Mouse (Mus musculus) E14TG2a.4 (cell line): Measurements from ENCODE around the gene Arvcf.

Experiments
- H3K27me3 ChIP-seq: 2 replicates; pipeline ENCODE4 v1.6.1; 2014; ENCODE audit warnings: low read length, control low read depth; ENCODE audit not compliant: insufficient read depth
- H3K36me3 ChIP-seq: 2 replicates; pipeline ENCODE4 v1.6.1; 2014; ENCODE audit warnings: low read length, control low read depth; ENCODE audit not compliant: insufficient read depth
- H3K4me1 ChIP-seq: replicated peaks from 2 replicates; pipeline ENCODE4 v1.6.1; 2014; ENCODE audit warnings: low read depth, low read length, control low read depth
- H3K4me3 ChIP-seq: replicated peaks from 2 replicates; pipeline ENCODE4 v1.5.1; 2014; ENCODE audit warnings: mild to moderate bottlenecking, low read length
- H3K9me3 ChIP-seq: 2 replicates; pipeline ENCODE4 v1.6.1; 2014; ENCODE audit warnings: low read length, control low read depth
- CTCF ChIP-seq: conservative IDR thresholded peaks from 2 replicates; pipeline ENCODE4 v1.5.1; 2014; ENCODE audit warnings: low read length
- NANOG ChIP-seq: IDR thresholded peaks from 2 replicates; pipeline ENCODE4 v1.6.1; 2014; ENCODE audit warnings: borderline replicate concordance, low read length, mixed read lengths
- POU5F1 ChIP-seq: IDR thresholded peaks from 2 replicates; pipeline ENCODE4 v1.6.1; 2014; ENCODE audit warnings: low read length, borderline replicate concordance

Gene Arvcf

DNA sequence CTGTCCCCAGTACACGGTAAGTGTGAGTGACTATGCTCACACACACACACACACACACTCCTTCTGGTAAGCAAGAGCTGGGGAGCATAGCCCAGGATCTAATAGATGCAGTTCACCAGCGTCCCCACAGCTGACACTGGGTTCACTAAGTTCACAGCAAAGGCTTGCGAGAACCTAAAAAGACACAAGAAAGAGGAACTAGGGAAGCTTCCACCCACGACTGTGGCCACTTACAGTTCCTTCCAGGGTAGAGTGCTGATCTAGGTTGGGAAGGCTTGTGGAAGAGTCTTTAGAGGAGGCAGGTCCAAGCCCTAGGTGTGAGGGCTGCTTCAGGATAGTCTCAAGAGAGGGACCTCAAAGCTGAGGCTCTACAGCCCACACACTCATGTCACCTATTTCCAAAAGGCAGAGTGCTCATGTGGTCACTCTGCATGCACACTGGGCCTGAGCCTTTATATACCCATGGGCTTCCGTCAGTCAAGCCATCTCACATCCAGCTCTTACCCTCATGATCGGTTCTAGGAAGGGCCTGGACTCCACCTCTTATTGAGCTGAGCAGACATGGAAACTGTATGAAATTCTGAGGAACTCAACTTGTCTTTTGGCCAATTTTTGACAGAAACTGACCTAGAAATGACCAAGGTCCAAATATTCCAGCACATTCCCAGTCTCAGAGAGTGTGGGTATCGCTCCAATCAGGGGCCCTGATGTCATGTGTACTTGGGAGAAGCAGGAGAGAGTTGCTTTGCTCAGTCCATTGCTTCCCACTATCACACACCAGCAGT lies 65.2 kb downstream of the Arvcf start:
- Histone ChIP-seq H3K36me3 (peaks cover 21% of the 10 kb centered on the region), H3K9me3 (no peaks in the 10 kb centered on the region), H3K4me3 (no peak overlapping the region), H3K27me3 (no peaks in the 10 kb centered on the region), H3K4me1 (peaks cover 23% of the 10 kb centered on the region)
- TF ChIP-seq POU5F1 (no peak), NANOG (no peak), CTCF (no peak)

DNA sequence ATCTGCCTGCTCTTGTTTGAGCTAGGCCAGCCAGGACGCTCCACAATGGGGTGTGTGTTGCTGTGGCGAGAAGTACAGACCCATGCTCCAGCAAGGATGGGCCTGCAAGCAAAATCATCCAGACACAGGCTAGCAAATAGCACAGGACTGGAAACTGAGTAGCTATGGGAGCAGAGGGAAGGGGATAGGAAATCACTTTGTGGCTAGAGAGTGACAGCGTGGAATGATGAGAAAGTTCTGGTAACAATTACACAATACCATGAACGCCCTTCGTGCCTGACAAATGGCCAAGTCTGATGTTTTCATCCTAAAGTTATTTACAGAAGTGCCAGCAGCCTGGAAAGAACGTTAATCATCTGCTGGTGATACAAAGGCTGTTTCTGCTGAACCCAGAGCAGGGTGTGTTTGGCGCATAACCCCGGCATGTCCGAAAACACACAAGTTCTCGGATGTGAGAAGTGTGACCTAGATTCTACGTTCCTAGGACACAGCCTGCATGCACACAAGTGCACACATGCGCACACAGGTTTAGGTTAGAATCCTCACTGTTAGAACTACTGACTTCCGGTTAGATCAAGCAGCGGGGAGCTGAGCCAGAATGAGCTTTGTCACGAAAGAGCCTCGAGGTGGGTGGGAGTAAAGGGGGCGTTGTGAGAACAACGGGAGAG lies 68.2 kb downstream of the Arvcf start:
- Histone ChIP-seq H3K36me3 (peaks cover 7% of the 10 kb centered on the region; the same call in 1 of the 2 replicates), H3K9me3 (no peaks in the 10 kb centered on the region), H3K4me1 (peaks cover 31% of the 10 kb centered on the region), H3K4me3 (no peak overlapping the region), H3K27me3 (no peaks in the 10 kb centered on the region)
- TF ChIP-seq NANOG (no peak), CTCF (no peak), POU5F1 (no peak)

DNA sequence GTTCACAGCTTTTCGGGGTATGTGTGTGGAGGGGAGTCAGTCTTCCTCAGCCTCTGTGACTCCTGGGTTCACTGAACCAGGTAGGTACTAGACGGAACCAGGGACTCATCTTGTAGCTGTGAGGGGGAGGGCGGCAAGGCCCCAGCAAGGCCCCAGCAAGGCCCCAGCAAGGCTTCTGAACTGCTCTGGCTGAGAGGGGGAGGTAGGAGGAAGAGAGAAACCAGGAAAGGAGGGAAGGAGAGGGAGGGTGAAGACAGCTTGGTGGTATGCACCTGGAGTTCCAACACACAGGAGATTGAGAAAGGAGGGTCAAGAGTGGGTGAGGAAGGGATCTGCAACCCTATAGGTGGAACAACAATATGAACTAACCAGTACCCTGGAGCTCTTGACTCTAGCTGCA lies 68.9 kb downstream of the Arvcf start:
- Histone ChIP-seq H3K27me3 (no peaks in the 10 kb centered on the region), H3K36me3 (0 out of 2 replicates have a peak, but pooled peaks cover 3% of the 10 kb centered on the region), H3K4me1 (peaks cover 26% of the 10 kb centered on the region), H3K4me3 (no peak overlapping the region), H3K9me3 (no peaks in the 10 kb centered on the region)
- TF ChIP-seq POU5F1 (no peak), NANOG (no peak)

DNA sequence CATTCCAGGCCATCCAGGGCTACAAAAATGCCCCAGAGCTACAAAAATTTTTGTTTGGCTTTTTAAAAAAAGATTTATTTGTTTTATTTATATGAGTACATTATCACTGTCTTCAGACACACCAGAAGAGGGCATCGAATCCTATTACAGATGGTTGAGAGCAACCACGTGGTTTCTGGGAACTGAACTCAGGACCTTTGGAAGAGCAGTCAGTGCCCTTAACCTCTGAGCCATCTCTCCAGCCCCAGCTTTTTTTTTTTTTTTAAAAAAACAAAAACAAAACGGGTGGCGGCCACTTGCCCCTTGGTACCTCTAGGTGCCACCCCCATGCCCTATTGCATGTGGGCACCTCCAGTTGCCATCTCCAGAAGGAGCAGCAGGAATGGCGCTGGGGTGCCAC lies 69.5 kb downstream of the Arvcf start:
- no peaks in the 10 kb centered on the region for H3K9me3 ChIP-seq
- no peaks in the 10 kb centered on the region for H3K27me3 ChIP-seq
- H3K4me3 ChIP-seq, result no peak overlapping the region
- H3K4me1 ChIP-seq, result peaks cover 24% of the 10 kb centered on the region
- H3K36me3 ChIP-seq, result 0 out of 2 replicates have a peak, but pooled peaks cover 3% of the 10 kb centered on the region
- no peak for TF ChIP-seq POU5F1

DNA sequence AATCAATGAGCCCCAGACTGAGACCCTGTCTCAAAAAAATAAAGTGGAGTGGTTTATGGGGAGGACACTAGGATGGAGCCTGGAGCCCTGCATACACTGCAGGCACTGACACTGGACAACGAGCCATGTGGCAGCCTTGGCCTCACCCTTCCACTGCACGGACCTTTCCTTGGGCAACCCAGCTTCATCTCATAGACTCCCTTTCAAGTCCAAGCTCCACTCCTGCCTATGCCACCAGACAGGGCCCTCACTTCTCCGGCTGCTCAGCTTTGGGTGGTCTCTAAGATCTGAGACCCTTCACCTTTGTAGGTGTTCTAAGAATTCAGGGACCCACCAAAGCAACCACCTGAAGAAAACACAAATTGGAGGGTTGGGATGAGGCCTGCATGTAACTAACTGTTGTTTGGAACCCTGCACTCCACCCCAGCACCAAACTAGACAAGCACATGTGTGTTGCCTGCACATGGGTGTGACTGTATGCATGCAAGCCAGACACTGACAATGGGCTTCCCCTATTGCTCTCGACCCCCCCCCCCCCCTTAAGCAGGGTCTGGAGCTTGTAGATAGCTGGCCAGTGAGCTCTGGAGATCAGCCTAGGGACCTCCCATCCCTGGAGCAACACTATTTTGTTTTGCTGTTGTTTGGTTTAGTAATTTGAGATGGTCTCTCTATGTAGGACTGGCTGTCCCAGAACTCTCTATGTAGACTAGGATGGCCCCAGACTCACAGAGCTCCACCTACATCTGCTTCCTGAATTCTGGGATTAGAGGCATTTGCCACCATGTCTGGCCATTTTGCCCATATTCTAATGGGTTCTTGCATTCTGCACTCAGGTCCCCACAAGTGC lies 71.0 kb downstream of the Arvcf start:
- no peak overlapping the region for H3K4me3 ChIP-seq
- 0 out of 2 replicates have a peak, but pooled peaks cover 8% of the 10 kb centered on the region for H3K36me3 ChIP-seq
- H3K27me3 ChIP-seq, result no peaks in the 10 kb centered on the region
- no peaks in the 10 kb centered on the region for H3K9me3 ChIP-seq
- no peak for TF ChIP-seq CTCF
- peaks cover 24% of the 10 kb centered on the region for H3K4me1 ChIP-seq

DNA sequence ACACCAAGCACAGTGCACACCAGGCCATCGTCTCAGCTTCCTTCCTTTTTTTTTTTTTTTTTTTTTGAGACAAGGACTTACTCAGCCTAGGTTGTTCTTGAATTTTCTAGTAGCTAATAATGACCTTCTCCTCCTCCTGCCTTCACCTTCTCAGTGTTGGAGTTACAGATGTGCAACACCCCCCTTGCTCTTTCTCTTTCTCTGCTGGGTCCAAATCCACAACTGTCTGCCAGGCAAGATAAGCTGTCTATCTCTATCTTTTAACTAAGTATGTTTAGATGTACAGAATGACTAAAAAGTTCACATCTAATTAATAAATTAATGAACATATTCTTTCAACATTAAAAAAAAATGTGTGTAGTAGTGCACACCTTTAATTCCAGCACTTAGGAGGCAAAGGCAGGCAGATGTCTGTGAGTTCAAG lies 71.6 kb downstream of the Arvcf start:
- Histone ChIP-seq H3K4me3 (no peak overlapping the region), H3K9me3 (no peaks in the 10 kb centered on the region), H3K27me3 (no peaks in the 10 kb centered on the region), H3K36me3 (0 out of 2 replicates have a peak, but pooled peaks cover 8% of the 10 kb centered on the region), H3K4me1 (peaks cover 27% of the 10 kb centered on the region)
- TF ChIP-seq NANOG, result no peak
- TF ChIP-seq CTCF, result no peak
- no peak for TF ChIP-seq POU5F1

DNA sequence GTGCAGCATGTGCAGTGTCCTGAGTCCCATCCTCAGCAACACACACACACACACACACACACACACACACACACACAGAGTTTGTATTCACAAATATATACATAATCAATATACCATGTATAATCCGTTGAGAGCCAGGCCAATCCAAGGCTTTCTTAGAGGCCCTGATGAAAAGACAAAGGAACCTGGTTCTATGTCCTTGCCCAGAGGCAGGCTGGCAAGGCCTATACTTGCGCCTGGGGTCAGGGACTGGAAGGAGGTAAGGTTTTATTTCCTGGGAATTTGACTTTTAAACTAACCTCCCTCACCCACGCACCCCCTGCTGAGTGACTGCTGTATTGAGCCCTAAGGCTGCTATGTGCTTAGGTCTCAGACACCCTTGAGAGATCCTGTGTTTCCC lies 72.6 kb downstream of the Arvcf start:
- no peak for TF ChIP-seq CTCF
- no peak for TF ChIP-seq POU5F1
- no peak for TF ChIP-seq NANOG
- 0 out of 2 replicates have a peak, but pooled peaks cover 8% of the 10 kb centered on the region for H3K36me3 ChIP-seq
- H3K27me3 ChIP-seq, result peaks cover 5% of the 10 kb centered on the region; the same call in 1 of the 2 replicates
- H3K4me1 ChIP-seq, result peaks cover 36% of the 10 kb centered on the region
- no peak overlapping the region for H3K4me3 ChIP-seq
- H3K9me3 ChIP-seq, result no peaks in the 10 kb centered on the region

DNA sequence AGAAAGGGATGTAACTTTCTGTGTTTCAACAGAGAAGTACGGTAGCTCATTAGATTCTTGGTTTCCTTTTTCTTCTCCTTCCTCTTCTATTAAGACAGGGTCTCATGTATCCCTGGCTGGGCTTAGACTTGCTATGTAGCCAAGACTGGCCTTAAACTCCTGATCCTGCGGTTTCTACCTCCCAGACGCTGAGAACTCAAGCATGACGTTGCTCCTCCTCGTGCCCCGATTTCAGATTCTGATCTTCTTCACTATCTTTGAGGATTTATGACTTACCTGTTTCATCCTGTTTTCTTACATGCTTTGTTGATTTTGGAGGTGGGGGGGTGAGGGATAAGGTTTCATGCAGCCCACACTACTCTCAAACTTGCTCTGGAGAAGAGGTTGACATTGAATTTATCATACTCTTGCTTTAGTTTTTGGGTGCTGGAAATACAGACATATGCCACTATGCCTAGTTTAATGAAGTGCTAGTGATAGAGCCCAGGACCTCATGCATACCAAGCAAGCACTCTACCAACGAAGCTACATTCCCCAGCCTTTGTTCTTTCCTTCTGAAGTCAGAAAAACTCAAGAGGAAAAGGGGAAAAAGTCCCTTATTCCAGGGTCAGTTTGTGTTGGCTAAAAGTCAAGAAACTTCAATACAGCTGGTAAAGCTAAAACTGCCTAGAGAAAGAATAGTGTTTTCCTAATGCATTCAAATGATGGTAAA lies 75.4 kb downstream of the Arvcf start:
- 0 out of 2 replicates have a peak, but pooled peaks cover 8% of the 10 kb centered on the region for H3K36me3 ChIP-seq
- no peak overlapping the region for H3K4me3 ChIP-seq
- no peaks in the 10 kb centered on the region for H3K9me3 ChIP-seq
- H3K4me1 ChIP-seq, result peaks cover 36% of the 10 kb centered on the region
- no peak for TF ChIP-seq NANOG
- no peak for TF ChIP-seq CTCF
- TF ChIP-seq POU5F1, result no peak
- H3K27me3 ChIP-seq, result peaks cover 8% of the 10 kb centered on the region
